Mouse (Mus musculus) liver, embryonic 12.5 days (tissue): ENCODE measurements around the gene Tprg. TPM values are rescaled to one million over a fixed set of nuclear protein-coding genes. Genes with fewer than 3 reads are reported as not detected.

Experiments used
- ATAC-seq: fragments of 200-750 bp; cut with Nextera tagmentation; 2 replicates; pipeline ENCODE4 v1.8.0; 2017; ENCODE audit warnings: moderate number of reproducible peaks, mild to moderate bottlenecking, moderate library complexity
- H3K27ac ChIP-seq: fragments of 300-500 bp; sonication (generic); 2 replicates; pipeline ENCODE4 v1.5.1; 2016; ENCODE audit warnings: mild to moderate bottlenecking
- H3K27me3 ChIP-seq: fragments of 300-500 bp; sonication (generic); replicated peaks from 2 replicates; pipeline ENCODE4 v1.6.1; 2016; ENCODE audit warnings: mild to moderate bottlenecking, moderate library complexity
- H3K36me3 ChIP-seq: fragments of 300-500 bp; sonication (generic); 2 replicates; pipeline ENCODE4 v1.6.1; 2016; ENCODE audit warnings: mild to moderate bottlenecking, moderate library complexity
- H3K4me1 ChIP-seq: fragments of 300-500 bp; sonication (generic); 2 replicates; pipeline ENCODE4 v1.6.1; 2016
- H3K4me2 ChIP-seq: fragments of 300-500 bp; sonication (generic); 2 replicates; pipeline ENCODE4 v1.6.1; 2016; ENCODE audit warnings: mild to moderate bottlenecking, moderate library complexity
- H3K4me3 ChIP-seq: fragments of 300-500 bp; sonication (generic); 2 replicates; pipeline ENCODE4 v1.5.1; 2016; ENCODE audit warnings: mild to moderate bottlenecking, moderate library complexity
- H3K9ac ChIP-seq: fragments of 300-500 bp; sonication (generic); 2 replicates; pipeline ENCODE4 v1.6.1; 2016; ENCODE audit warnings: mild to moderate bottlenecking, moderate library complexity
- H3K9me3 ChIP-seq: fragments of 300-500 bp; sonication (generic); replicated peaks from 2 replicates; pipeline ENCODE4 v1.6.1; 2016; ENCODE audit warnings: mild to moderate bottlenecking, moderate library complexity
- WGBS: fragments of 180-500 bp; shearing (Covaris S2); methylation state at CpG from one replicate; pipeline ENCODE4 v1.1.7; 2016; ENCODE audit not compliant: insufficient replicate concordance; 5-methylcytosine and 5-hydroxymethylcytosine counted together
- polyA plus RNA-seq: library from polyadenylated mRNA; unstranded; fragments of >200 nt; fragmentation: Nextera tagmentation; extraction: Ambion mirVana; gene quantifications from 2 replicates; pipeline ENCODE4 v1.2.1, GENCODE M21; 2016

Gene Tprg
- polyA plus RNA-seq, 1 experiment from 2014 or later, result not detected

DNA sequence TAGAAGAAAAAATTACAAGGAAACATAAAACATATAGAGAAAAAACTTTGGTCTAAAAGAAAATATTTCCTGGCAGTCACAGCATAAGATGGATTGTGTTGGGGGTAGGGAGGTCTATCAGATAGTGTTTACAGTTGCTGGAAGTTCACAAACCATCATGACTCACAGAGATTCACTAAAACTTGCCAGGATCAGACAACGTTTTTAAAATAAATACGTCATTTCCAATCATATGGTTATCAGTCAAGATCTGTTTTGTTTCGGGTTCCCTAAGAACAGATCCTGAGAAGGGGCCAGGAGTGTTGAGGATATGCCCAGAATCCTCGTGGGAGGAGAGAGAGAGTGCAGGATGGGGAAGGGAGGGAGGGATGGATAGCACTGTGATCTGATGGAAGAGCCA is 18.3 kb upstream of the Tprg start:
- no peaks in the 10 kb centered on the region for H3K4me1 ChIP-seq
- no peak for ATAC-seq
- 43% methylated on average over 4 of the region's 4 CpGs for WGBS

GRCm38 (mm10) chr16:25282563-25282962 is 4.1 kb upstream of the Tprg start:
- 55% methylated on average over 4 of the region's 4 CpGs for WGBS
- H3K27ac ChIP-seq, result no peak overlapping the region

More for the DNA sequence above, 18.3 kb upstream of the Tprg start:
- H3K27ac ChIP-seq, result no peak overlapping the region
- no peaks in the 10 kb centered on the region for H3K9me3 ChIP-seq
- no peaks in the 10 kb centered on the region for H3K36me3 ChIP-seq
- H3K9ac ChIP-seq, result no peak overlapping the region
- H3K4me2 ChIP-seq, result no peak overlapping the region
- H3K4me3 ChIP-seq, result no peak overlapping the region
- no peaks in the 10 kb centered on the region; the same call in 1 of the 2 replicates for H3K27me3 ChIP-seq

DNA sequence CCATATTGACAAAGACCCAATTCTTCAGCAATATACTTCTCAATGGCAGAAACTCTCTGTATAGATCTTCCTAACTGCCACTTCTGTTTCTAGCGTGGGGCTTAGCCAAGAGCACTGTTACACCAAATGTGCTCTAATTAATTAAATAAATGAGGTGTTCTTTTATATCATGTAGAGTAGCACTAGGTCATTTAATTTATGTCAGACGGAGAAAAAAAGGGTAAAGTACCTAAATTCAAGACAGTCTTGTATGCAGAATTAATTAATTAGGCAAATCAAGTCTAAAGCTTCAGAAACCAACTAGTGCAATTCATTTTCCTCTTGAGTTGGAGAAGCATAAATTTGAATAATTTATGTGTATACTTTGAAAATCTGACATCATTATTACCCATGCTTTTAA is 7.1 kb downstream of the Tprg start:
- H3K9ac ChIP-seq, result no peak overlapping the region
- ATAC-seq, result no peak
- H3K9me3 ChIP-seq, result no peaks in the 10 kb centered on the region
- no peaks in the 10 kb centered on the region for H3K36me3 ChIP-seq
- no peak overlapping the region for H3K4me3 ChIP-seq
- WGBS, result 41% methylated on average over 2 of the region's 2 CpGs
- no peak overlapping the region for H3K4me2 ChIP-seq
- no peak overlapping the region for H3K27ac ChIP-seq
- H3K27me3 ChIP-seq, result no peaks in the 10 kb centered on the region
- H3K4me1 ChIP-seq, result no peaks in the 10 kb centered on the region

More at GRCm38 (mm10) chr16:25282563-25282962, 4.1 kb upstream of the Tprg start:
- Histone ChIP-seq H3K9me3 (no peaks in the 10 kb centered on the region), H3K4me2 (no peak overlapping the region), H3K9ac (no peak overlapping the region), H3K36me3 (no peaks in the 10 kb centered on the region), H3K4me1 (no peaks in the 10 kb centered on the region), H3K4me3 (no peak overlapping the region), H3K27me3 (no peaks in the 10 kb centered on the region)
- no peak for ATAC-seq

DNA sequence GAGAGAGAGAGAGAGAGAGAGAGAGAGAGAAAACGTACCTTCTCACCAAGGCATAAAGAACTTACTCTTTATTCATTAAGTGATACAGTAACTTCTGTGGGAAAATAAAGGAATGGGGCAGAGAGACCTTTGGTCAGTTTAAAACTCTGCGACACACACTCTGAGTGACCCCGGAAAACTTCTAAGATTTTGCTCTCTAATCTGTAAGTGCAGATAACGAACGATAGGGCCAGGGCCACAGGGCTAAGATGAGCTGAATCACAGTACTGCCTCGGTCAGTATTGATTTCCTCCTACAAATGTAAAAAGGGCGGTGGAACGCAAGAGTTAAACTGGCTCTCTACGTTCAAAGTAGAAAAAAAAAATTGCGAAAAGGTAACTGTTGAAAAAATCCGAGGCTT is 8.9 kb downstream of the Tprg start:
- Histone ChIP-seq H3K4me2 (no peak overlapping the region), H3K36me3 (no peaks in the 10 kb centered on the region), H3K9ac (no peak overlapping the region), H3K9me3 (no peaks in the 10 kb centered on the region), H3K4me3 (no peak overlapping the region), H3K27me3 (no peaks in the 10 kb centered on the region), H3K4me1 (no peaks in the 10 kb centered on the region), H3K27ac (no peak overlapping the region)
- ATAC-seq, result no peak
- 64% methylated on average over 11 of the region's 11 CpGs for WGBS

GRCm38 (mm10) chr16:25296746-25297145 is 10.1 kb downstream of the Tprg start:
- WGBS, result 73% methylated on average over 5 of the region's 5 CpGs
- ATAC-seq, result no peak
- no peak overlapping the region for H3K9ac ChIP-seq
- H3K27ac ChIP-seq, result no peak overlapping the region
- no peaks in the 10 kb centered on the region for H3K36me3 ChIP-seq
- no peaks in the 10 kb centered on the region for H3K9me3 ChIP-seq
- no peak overlapping the region for H3K4me3 ChIP-seq
- no peaks in the 10 kb centered on the region for H3K27me3 ChIP-seq
- no peak overlapping the region for H3K4me2 ChIP-seq
- no peaks in the 10 kb centered on the region for H3K4me1 ChIP-seq

DNA sequence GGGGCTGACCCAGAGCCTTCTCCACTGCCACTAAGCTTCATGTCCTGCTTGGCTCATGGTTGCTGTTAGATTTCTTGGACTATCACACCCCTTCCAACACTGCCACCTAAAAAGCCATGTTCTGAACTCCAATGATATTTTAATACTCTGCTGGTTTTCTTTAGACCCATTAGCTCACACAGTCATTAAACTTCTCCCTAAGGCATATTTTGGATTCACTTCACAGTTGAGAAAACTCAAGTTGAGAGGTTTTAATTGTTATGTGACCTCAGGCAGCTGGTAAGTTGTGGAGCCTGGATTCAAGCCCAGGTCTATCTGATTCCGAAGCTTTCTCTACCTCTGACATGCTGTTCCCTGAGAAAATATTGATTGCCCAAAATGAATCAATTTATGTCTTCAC is 11.6 kb downstream of the Tprg start:
- Histone ChIP-seq H3K27me3 (no peaks in the 10 kb centered on the region), H3K4me2 (no peak overlapping the region), H3K9me3 (no peaks in the 10 kb centered on the region), H3K4me3 (no peak overlapping the region), H3K36me3 (no peaks in the 10 kb centered on the region), H3K4me1 (no peaks in the 10 kb centered on the region), H3K9ac (no peak overlapping the region), H3K27ac (no peak overlapping the region)
- WGBS, result 67% methylated on average over 1 of the region's 1 CpGs
- no peak for ATAC-seq

DNA sequence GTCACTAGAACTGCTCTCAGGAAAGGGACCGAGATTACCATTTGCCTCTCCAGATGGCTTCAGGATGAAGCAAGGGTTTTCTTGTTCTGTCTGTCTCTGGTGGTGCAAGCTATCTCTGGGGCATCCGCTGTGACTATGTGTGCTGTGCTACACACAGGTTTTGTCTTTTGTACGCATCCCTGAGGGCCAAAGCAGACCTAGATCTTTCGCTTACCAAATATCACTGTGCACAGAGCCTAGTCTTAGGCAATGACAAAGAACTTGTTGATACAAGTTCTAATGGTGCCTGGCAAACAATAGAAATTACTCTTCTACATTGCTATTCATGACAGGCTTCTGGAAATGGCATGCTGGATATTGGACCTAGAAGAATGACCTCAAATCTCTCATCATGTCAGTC is 16.0 kb downstream of the Tprg start:
- Histone ChIP-seq H3K36me3 (no peaks in the 10 kb centered on the region), H3K27ac (no peak overlapping the region), H3K27me3 (no peaks in the 10 kb centered on the region), H3K4me1 (no peaks in the 10 kb centered on the region), H3K4me2 (no peak overlapping the region), H3K4me3 (no peak overlapping the region), H3K9ac (no peak overlapping the region), H3K9me3 (no peaks in the 10 kb centered on the region)
- ATAC-seq, result no peak
- 75% methylated on average over 4 of the region's 4 CpGs for WGBS

- no peak for ATAC-seq
- H3K4me3 ChIP-seq, result no peak overlapping the region
- WGBS, result 53% methylated on average over 5 of the region's 5 CpGs
- H3K9me3 ChIP-seq, result no peaks in the 10 kb centered on the region
- H3K4me1 ChIP-seq, result no peaks in the 10 kb centered on the region
- H3K4me2 ChIP-seq, result no peak overlapping the region
- no peaks in the 10 kb centered on the region for H3K36me3 ChIP-seq
- H3K27ac ChIP-seq, result no peak overlapping the region
- H3K27me3 ChIP-seq, result no peaks in the 10 kb centered on the region
- H3K9ac ChIP-seq, result no peak overlapping the region
Observed at GRCm38 (mm10) chr16:25314006-25314405, 27.4 kb downstream of the Tprg start.

DNA sequence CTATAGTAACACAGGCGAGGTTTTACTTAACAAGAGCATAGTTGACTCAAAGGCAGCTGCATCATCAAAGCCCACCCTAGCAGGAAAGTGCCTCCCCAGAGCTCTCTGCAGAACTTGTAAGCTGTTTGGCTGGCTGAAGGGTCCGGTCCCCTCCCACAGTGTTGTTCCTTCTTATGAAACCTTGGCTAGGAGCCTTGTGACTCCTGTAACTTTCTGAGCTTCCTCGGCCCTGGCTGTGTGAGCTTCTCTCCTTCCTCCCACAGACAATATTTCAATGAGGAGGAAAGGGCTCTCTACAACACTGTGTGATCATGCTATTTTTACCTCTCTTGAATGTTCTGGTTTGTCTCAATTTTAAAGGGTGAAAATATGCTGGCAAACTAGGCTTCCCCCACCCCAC is 28.5 kb downstream of the Tprg start:
- Histone ChIP-seq H3K36me3 (no peaks in the 10 kb centered on the region), H3K27me3 (no peaks in the 10 kb centered on the region), H3K4me2 (no peak overlapping the region), H3K4me1 (no peaks in the 10 kb centered on the region), H3K9ac (no peak overlapping the region), H3K9me3 (no peaks in the 10 kb centered on the region), H3K27ac (no peak overlapping the region), H3K4me3 (no peak overlapping the region)
- WGBS, result 69% methylated on average over 3 of the region's 3 CpGs
- ATAC-seq, result no peak

GRCm38 (mm10) chr16:25325631-25326238 is 39.1 kb downstream of the Tprg start:
- Histone ChIP-seq H3K9ac (no peak overlapping the region), H3K4me1 (no peaks in the 10 kb centered on the region), H3K27ac (no peak overlapping the region), H3K4me2 (no peak overlapping the region), H3K36me3 (no peaks in the 10 kb centered on the region), H3K27me3 (no peaks in the 10 kb centered on the region), H3K9me3 (no peaks in the 10 kb centered on the region), H3K4me3 (no peak overlapping the region)
- 58% methylated on average over 2 of the region's 2 CpGs for WGBS
- no peak for ATAC-seq

- ATAC-seq, result no peak
Observed at GRCm38 (mm10) chr16:25333279-25334219, 46.9 kb downstream of the Tprg start.

GRCm38 (mm10) chr16:25335058-25335703 is 48.6 kb downstream of the Tprg start:
- Histone ChIP-seq H3K4me1 (no peaks in the 10 kb centered on the region), H3K4me3 (no peak overlapping the region), H3K36me3 (no peaks in the 10 kb centered on the region), H3K27ac (no peak overlapping the region), H3K4me2 (no peak overlapping the region), H3K9me3 (no peaks in the 10 kb centered on the region), H3K9ac (no peak overlapping the region), H3K27me3 (no peaks in the 10 kb centered on the region)
- WGBS, result 40% methylated on average over 4 of the region's 4 CpGs
- ATAC-seq, result no peak

More at GRCm38 (mm10) chr16:25333279-25334219, 46.9 kb downstream of the Tprg start:
- no peak overlapping the region for H3K4me2 ChIP-seq
- 79% methylated on average over 10 of the region's 10 CpGs for WGBS
- H3K27me3 ChIP-seq, result no peaks in the 10 kb centered on the region
- no peak overlapping the region for H3K4me3 ChIP-seq
- H3K9ac ChIP-seq, result no peak overlapping the region
- no peaks in the 10 kb centered on the region for H3K36me3 ChIP-seq
- H3K27ac ChIP-seq, result no peak overlapping the region
- no peaks in the 10 kb centered on the region for H3K9me3 ChIP-seq
- no peaks in the 10 kb centered on the region for H3K4me1 ChIP-seq
